Mouse (Mus musculus): ENCODE data around the gene Pmf1. TPM values are rescaled to one million over a fixed set of nuclear protein-coding genes. Genes with fewer than 3 reads are reported as not detected.

The Pmf1 gene
- polyA plus RNA-seq, 1 experiment from 2014 or later = 173 TPM

- WGBS = 1% methylated on average over 35 of the region's 35 CpGs
- Histone ChIP-seq H3K36me3 (ENCODE audit: insufficient read depth) (peaks cover 18% of the 10 kb centered on the region), H3K9ac (peak within 1 kb of the TSS; percentile 62), H3K4me3 (ENCODE audit: low read depth, low read length) (peak within 1 kb of the TSS; percentile 72), H3K9me3 (ENCODE audit: low read depth, low read length) (no peaks in the 10 kb centered on the region), H3K27me3 (ENCODE audit: insufficient read depth, low read length) (no peaks in the 10 kb centered on the region), H3K4me1 (ENCODE audit: insufficient read depth) (peaks cover 9% of the 10 kb centered on the region; the same call in 1 of the 2 replicates), H3K27ac (ENCODE audit: low read depth) (0 out of 2 replicates have a peak within 1 kb of the TSS, but pooled peaks have one; percentile 4), H3K4me2 (peak within 1 kb of the TSS; percentile 86)
- peak; percentile 99 for DNase-seq
- TF ChIP-seq CTCF (IDR thresholded peaks at IDR 0.05; ENCODE audit: low read depth) = no peak
- ATAC-seq (ENCODE audit: insufficient read depth) = peak; percentile 98
Measured at GRCm38 (mm10) chr3:88424605-88425329, 14.6 kb upstream of the Pmf1 start, which contains the start of gene Slc25a44. Slc25a44 (minus strand) TSS chr3:88425139.

GRCm38 (mm10) chr3:88422020-88422720 lies 12.0 kb upstream of the Pmf1 start:
- Histone ChIP-seq H3K4me2 (no peak overlapping the region), H3K4me3 (ENCODE audit: low read depth, low read length) (no peak overlapping the region), H3K36me3 (ENCODE audit: insufficient read depth) (peaks cover 41% of the 10 kb centered on the region), H3K27ac (ENCODE audit: low read depth) (0 out of 2 replicates have a peak overlapping the region, but pooled peaks have one; percentile 6), H3K27me3 (ENCODE audit: insufficient read depth, low read length) (no peaks in the 10 kb centered on the region), H3K9ac (no peak overlapping the region; the same call in 1 of the 2 replicates), H3K4me1 (ENCODE audit: insufficient read depth) (peaks cover 9% of the 10 kb centered on the region; the same call in 1 of the 2 replicates), H3K9me3 (ENCODE audit: low read depth, low read length) (no peaks in the 10 kb centered on the region)
- 23% methylated on average over 9 of the region's 9 CpGs for WGBS
- DNase-seq (no peak), ATAC-seq (ENCODE audit: insufficient read depth) (no peak)
- TF ChIP-seq CTCF (IDR thresholded peaks at IDR 0.05; ENCODE audit: low read depth) = 0 out of 2 replicates have a peak, but pooled peaks have one; percentile 30

GRCm38 (mm10) chr3:88420771-88421170 lies 10.6 kb upstream of the Pmf1 start:
- H3K27me3 ChIP-seq (ENCODE audit: insufficient read depth, low read length) = no peaks in the 10 kb centered on the region
- H3K4me2 ChIP-seq = no peak overlapping the region
- no peak overlapping the region for H3K27ac ChIP-seq (ENCODE audit: low read depth)
- no peak for DNase-seq
- no peak overlapping the region for H3K9ac ChIP-seq
- no peak overlapping the region for H3K4me3 ChIP-seq (ENCODE audit: low read depth, low read length)
- no peaks in the 10 kb centered on the region for H3K9me3 ChIP-seq (ENCODE audit: low read depth, low read length)
- peaks cover 9% of the 10 kb centered on the region; the same call in 1 of the 2 replicates for H3K4me1 ChIP-seq (ENCODE audit: insufficient read depth)
- 93% methylated on average over 19 of the region's 19 CpGs for WGBS
- TF ChIP-seq CTCF (IDR thresholded peaks at IDR 0.05; ENCODE audit: low read depth) = no peak
- no peak for ATAC-seq (ENCODE audit: insufficient read depth)
- peaks cover 53% of the 10 kb centered on the region for H3K36me3 ChIP-seq (ENCODE audit: insufficient read depth)

- H3K36me3 ChIP-seq (ENCODE audit: insufficient read depth) = peaks cover 67% of the 10 kb centered on the region
- 74% methylated on average over 6 of the region's 6 CpGs for WGBS
Measured at GRCm38 (mm10) chr3:88418016-88418415, 7.9 kb upstream of the Pmf1 start.

GRCm38 (mm10) chr3:88415668-88416067 lies 5.5 kb upstream of the Pmf1 start:
- Histone ChIP-seq H3K4me1 (ENCODE audit: insufficient read depth) (no peaks in the 10 kb centered on the region), H3K4me3 (ENCODE audit: low read depth, low read length) (no peak overlapping the region), H3K36me3 (ENCODE audit: insufficient read depth) (peaks cover 77% of the 10 kb centered on the region), H3K27me3 (ENCODE audit: insufficient read depth, low read length) (no peaks in the 10 kb centered on the region), H3K9ac (no peak overlapping the region), H3K27ac (ENCODE audit: low read depth) (no peak overlapping the region), H3K9me3 (ENCODE audit: low read depth, low read length) (no peaks in the 10 kb centered on the region), H3K4me2 (no peak overlapping the region)
- no peak for TF ChIP-seq CTCF (IDR thresholded peaks at IDR 0.05; ENCODE audit: low read depth)
- 65% methylated on average over 4 of the region's 4 CpGs for WGBS
- no peak for DNase-seq
- ATAC-seq (ENCODE audit: insufficient read depth) = no peak

More at GRCm38 (mm10) chr3:88418016-88418415, 7.9 kb upstream of the Pmf1 start:
- H3K27me3 ChIP-seq (ENCODE audit: insufficient read depth, low read length) = no peaks in the 10 kb centered on the region
- no peaks in the 10 kb centered on the region for H3K4me1 ChIP-seq (ENCODE audit: insufficient read depth)
- no peak overlapping the region for H3K4me3 ChIP-seq (ENCODE audit: low read depth, low read length)
- H3K27ac ChIP-seq (ENCODE audit: low read depth) = no peak overlapping the region
- ATAC-seq (ENCODE audit: insufficient read depth) (no peak), DNase-seq (no peak)
- no peak overlapping the region for H3K4me2 ChIP-seq
- TF ChIP-seq CTCF (IDR thresholded peaks at IDR 0.05; ENCODE audit: low read depth) = no peak
- no peak overlapping the region for H3K9ac ChIP-seq
- H3K9me3 ChIP-seq (ENCODE audit: low read depth, low read length) = no peaks in the 10 kb centered on the region

DNA sequence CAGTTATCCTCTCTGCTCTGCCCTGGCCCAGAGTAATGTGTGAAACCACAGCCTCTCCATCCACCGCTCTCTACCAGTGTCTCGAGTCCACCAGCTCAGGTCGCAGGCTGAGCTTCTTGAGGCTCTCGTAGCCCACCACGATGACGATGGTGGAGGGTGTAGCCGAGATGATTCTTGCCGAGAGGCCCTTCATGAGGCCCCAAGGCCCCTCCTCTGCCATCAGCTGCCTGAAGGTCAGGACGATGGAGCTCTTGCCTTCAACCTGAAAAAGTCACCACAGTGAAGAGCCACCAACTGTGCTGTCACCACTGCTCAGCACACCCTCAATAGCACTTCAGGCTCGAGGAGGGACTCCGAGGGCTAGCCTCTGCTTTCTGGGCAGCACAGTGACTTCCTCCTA lies 2.5 kb upstream of the Pmf1 start:
- H3K27me3 ChIP-seq (ENCODE audit: insufficient read depth, low read length) = no peaks in the 10 kb centered on the region
- H3K4me3 ChIP-seq (ENCODE audit: low read depth, low read length) = no peak overlapping the region
- ATAC-seq (ENCODE audit: insufficient read depth) (no peak), DNase-seq (no peak)
- no peaks in the 10 kb centered on the region for H3K9me3 ChIP-seq (ENCODE audit: low read depth, low read length)
- no peak overlapping the region for H3K27ac ChIP-seq (ENCODE audit: low read depth)
- no peak for TF ChIP-seq CTCF (IDR thresholded peaks at IDR 0.05; ENCODE audit: low read depth)
- peaks cover 48% of the 10 kb centered on the region for H3K36me3 ChIP-seq (ENCODE audit: insufficient read depth)
- 87% methylated on average over 11 of the region's 11 CpGs for WGBS
- no peaks in the 10 kb centered on the region for H3K4me1 ChIP-seq (ENCODE audit: insufficient read depth)
- H3K9ac ChIP-seq = no peak overlapping the region
- no peak overlapping the region for H3K4me2 ChIP-seq

DNA sequence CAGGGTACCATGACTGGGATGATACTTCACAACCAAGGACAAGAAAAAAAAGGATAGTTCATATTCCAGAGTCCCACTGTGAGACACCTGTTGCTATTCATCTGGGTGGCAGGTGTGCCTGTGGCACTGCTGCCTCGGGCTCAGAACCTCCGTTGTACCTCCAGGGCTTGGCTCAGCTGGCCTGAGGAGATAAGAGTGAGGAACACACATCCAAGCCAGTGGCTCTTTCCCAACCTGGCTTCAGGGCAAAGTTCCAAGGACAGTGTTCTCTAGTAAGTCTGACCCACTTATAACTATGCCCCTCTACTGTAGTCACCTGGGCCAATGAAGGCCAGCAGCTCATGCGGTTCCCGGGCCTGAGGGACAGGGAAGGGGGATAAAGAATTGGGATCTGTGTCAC lies 1.6 kb upstream of the Pmf1 start:
- no peak for DNase-seq
- Histone ChIP-seq H3K27ac (ENCODE audit: low read depth) (no peak overlapping the region), H3K9me3 (ENCODE audit: low read depth, low read length) (no peaks in the 10 kb centered on the region), H3K9ac (no peak overlapping the region), H3K27me3 (ENCODE audit: insufficient read depth, low read length) (no peaks in the 10 kb centered on the region), H3K4me1 (ENCODE audit: insufficient read depth) (no peaks in the 10 kb centered on the region), H3K4me3 (ENCODE audit: low read depth, low read length) (no peak overlapping the region), H3K36me3 (ENCODE audit: insufficient read depth) (peaks cover 40% of the 10 kb centered on the region), H3K4me2 (no peak overlapping the region)
- no peak for TF ChIP-seq CTCF (IDR thresholded peaks at IDR 0.05; ENCODE audit: low read depth)
- no peak for ATAC-seq (ENCODE audit: insufficient read depth)
- 88% methylated on average over 4 of the region's 4 CpGs for WGBS
